Mouse (Mus musculus) heart, embryonic 12.5 days (tissue): ENCODE measurements around the gene Nrf1. TPM values are rescaled to one million over a fixed set of nuclear protein-coding genes. Genes with fewer than 3 reads are reported as not detected.
A peak's percentile ranks its signal among the peaks of the same experiment; 100 is the strongest.

Source experiments
- ATAC-seq: fragments of 200-750 bp; cut with Nextera tagmentation; 2 replicates; pipeline ENCODE4 v1.8.0; 2017; ENCODE audit warnings: moderate TSS enrichment, moderate library complexity; ENCODE audit not compliant: insufficient number of reproducible peaks, low FRiP score
- H3K27ac ChIP-seq: fragments of 300-500 bp; sonication (generic); 2 replicates; pipeline ENCODE4 v1.5.1; 2016; ENCODE audit warnings: mild to moderate bottlenecking, moderate library complexity; ENCODE audit not compliant: poor library complexity, severe bottlenecking
- H3K27me3 ChIP-seq: fragments of 300-500 bp; sonication (generic); replicated peaks from 2 replicates; pipeline ENCODE4 v1.6.1; 2016; ENCODE audit warnings: mild to moderate bottlenecking, moderate library complexity
- H3K36me3 ChIP-seq: fragments of 300-500 bp; sonication (generic); 2 replicates; pipeline ENCODE4 v1.6.1; 2016; ENCODE audit warnings: mild to moderate bottlenecking, moderate library complexity
- H3K4me1 ChIP-seq: fragments of 300-500 bp; sonication (generic); replicated peaks from 2 replicates; pipeline ENCODE4 v1.6.1; 2016; ENCODE audit warnings: mild to moderate bottlenecking
- H3K4me2 ChIP-seq: fragments of 300-500 bp; sonication (generic); 2 replicates; pipeline ENCODE4 v1.6.1; 2016; ENCODE audit warnings: mild to moderate bottlenecking, moderate library complexity
- H3K4me3 ChIP-seq: fragments of 300-500 bp; sonication (generic); 2 replicates; pipeline ENCODE4 v1.5.1; 2016; ENCODE audit warnings: mild to moderate bottlenecking
- H3K9ac ChIP-seq: fragments of 300-500 bp; sonication (generic); 2 replicates; pipeline ENCODE4 v1.6.1; 2016; ENCODE audit warnings: mild to moderate bottlenecking, moderate library complexity
- H3K9me3 ChIP-seq: fragments of 300-500 bp; sonication (generic); replicated peaks from 2 replicates; pipeline ENCODE4 v1.6.1; 2016; ENCODE audit warnings: mild to moderate bottlenecking, moderate library complexity
- WGBS: fragments of 180-500 bp; shearing (Covaris S2); methylation state at CpG from one replicate; pipeline ENCODE4 v1.1.7; 2016; 5-methylcytosine and 5-hydroxymethylcytosine counted together
- polyA plus RNA-seq: library from polyadenylated mRNA; unstranded; fragments of >200 nt; fragmentation: Nextera tagmentation; extraction: Ambion mirVana; gene quantifications from 2 replicates; pipeline ENCODE4 v1.2.1, GENCODE M21; 2016

The Nrf1 gene
- polyA plus RNA-seq, 1 experiment from 2014 or later = 35.0 TPM

DNA sequence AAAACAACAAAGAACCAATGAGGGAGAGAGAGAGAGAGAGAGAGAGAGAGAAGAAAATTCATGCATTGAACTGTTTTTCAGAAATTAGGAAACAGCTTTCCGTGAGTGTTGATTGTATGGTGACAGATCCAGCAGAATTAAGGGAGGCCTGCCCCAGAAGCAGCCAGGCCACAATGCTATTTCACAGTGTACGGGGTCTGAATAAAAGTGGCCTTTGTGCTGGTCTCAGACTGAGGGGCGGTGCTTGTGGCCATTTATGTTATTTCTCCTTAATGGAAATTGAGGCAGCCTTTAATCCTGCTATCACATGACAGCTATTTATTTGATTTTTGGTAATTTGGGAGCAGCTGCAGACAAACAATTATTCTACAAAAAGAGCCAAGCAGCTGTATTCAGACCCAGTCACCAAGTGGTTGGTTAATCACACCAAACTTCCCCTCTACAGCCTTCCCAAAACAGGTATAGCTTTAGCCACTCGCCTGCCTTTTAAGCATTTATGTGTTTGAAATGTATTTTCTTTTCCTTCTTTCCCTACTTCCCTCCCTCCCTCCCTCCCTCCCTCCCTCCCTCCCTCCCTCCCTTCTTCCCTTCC, 31.2 kb downstream of the Nrf1 start:
- WGBS = 76% methylated on average over 4 of the region's 4 CpGs
- Histone ChIP-seq H3K4me2 (no peak overlapping the region), H3K4me1 (peaks cover 37% of the 10 kb centered on the region), H3K27ac (peak overlapping the region; percentile 22), H3K9ac (no peak overlapping the region; the same call in 1 of the 2 replicates), H3K27me3 (no peaks in the 10 kb centered on the region), H3K36me3 (no peaks in the 10 kb centered on the region), H3K9me3 (no peaks in the 10 kb centered on the region), H3K4me3 (no peak overlapping the region)
- no peak for ATAC-seq

DNA sequence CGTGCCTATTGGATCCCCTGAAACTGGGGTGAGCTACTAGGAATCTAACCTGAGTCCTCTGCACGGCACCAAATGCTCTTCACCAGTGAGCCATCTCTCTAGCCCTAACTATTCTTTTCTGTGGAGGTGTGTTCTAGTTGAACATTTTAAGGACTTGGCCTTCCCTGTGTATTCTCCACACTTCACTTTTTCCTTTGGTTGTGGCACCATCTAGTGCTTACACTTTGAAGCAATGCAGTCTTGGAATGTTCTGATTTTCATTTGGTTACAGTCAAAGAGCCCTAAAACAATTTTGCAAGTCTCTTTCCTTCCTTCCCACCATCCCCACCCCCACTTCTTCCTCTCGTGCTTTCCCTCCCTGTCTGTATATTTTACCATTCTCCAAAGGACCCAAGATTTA, 33.6 kb downstream of the Nrf1 start:
- H3K4me3 ChIP-seq = no peak overlapping the region
- H3K9me3 ChIP-seq = no peaks in the 10 kb centered on the region
- H3K9ac ChIP-seq = no peak overlapping the region
- 82% methylated on average over 3 of the region's 3 CpGs for WGBS
- H3K36me3 ChIP-seq = no peaks in the 10 kb centered on the region
- no peak overlapping the region for H3K27ac ChIP-seq
- ATAC-seq = no peak
- H3K27me3 ChIP-seq = no peaks in the 10 kb centered on the region
- H3K4me2 ChIP-seq = no peak overlapping the region
- H3K4me1 ChIP-seq = peaks cover 24% of the 10 kb centered on the region

DNA sequence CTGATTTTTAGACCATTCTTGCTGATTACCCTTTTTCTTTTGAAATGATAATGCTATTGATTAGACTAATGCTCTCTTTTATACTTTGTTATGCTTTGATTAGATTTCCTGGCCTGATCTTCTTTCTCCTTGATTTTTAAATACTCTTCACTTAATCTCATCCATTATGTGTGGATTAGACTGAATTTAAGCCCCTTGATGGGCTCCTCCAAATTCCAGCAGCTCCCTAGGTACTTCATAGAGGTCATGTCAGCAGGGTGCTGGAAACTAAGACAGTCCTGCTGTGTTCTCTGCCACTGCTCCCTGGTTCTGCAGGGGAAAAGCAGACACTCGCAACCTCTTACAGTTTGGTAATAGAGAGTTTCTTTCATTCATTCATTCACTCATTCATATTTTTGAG, 35.5 kb downstream of the Nrf1 start:
- H3K4me1 ChIP-seq = peaks cover 23% of the 10 kb centered on the region
- no peak overlapping the region for H3K4me3 ChIP-seq
- no peak overlapping the region for H3K9ac ChIP-seq
- no peaks in the 10 kb centered on the region for H3K36me3 ChIP-seq
- 85% methylated on average over 1 of the region's 1 CpGs for WGBS
- H3K27ac ChIP-seq = no peak overlapping the region
- no peak overlapping the region for H3K4me2 ChIP-seq
- H3K27me3 ChIP-seq = no peaks in the 10 kb centered on the region
- H3K9me3 ChIP-seq = no peaks in the 10 kb centered on the region
- no peak for ATAC-seq

DNA sequence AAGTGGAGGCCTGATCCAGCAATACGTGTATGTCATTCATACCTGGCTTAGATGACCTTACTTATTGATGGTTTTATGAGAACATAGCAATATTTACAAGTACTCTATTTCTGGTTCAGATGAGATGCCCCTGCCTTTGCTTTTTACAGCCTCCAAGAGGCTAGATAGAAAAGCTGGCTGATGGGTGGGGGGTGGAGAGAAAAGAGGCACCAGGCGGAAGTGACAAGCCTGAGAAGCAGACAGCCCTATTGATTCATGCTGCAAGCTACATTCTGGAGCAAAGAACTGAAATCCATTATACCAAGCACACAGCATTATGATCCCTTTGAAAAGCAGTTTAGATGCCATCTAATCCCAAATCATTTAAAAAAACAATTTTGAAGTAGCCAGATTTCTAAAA, 37.6 kb downstream of the Nrf1 start:
- Histone ChIP-seq H3K27me3 (no peaks in the 10 kb centered on the region), H3K4me1 (peaks cover 13% of the 10 kb centered on the region), H3K36me3 (peaks cover 13% of the 10 kb centered on the region), H3K27ac (no peak overlapping the region), H3K4me2 (no peak overlapping the region), H3K9ac (no peak overlapping the region), H3K9me3 (no peaks in the 10 kb centered on the region), H3K4me3 (no peak overlapping the region)
- no peak for ATAC-seq
- 65% methylated on average over 2 of the region's 2 CpGs for WGBS

DNA sequence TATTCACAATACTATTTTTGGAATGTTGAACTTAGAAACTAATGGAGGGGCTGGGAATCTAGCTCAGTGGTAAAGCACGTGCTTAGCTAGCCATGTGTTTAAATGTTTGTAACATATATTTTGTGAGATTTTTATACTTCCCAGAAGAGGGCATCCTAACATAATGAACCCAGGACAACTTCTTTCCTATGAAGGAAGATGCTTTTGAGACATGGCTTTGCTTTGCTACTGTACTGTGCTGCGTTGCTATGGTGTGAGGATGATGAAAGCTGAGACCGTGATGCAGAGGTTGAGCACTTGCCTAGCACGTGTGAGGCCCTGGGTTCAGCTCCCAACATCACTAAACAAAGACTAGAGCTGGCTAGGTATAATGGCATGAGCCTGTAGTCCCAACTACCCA, 43.4 kb downstream of the Nrf1 start:
- Histone ChIP-seq H3K4me2 (no peak overlapping the region), H3K4me3 (no peak overlapping the region), H3K27me3 (no peaks in the 10 kb centered on the region), H3K9ac (no peak overlapping the region), H3K9me3 (no peaks in the 10 kb centered on the region), H3K4me1 (peaks cover 4% of the 10 kb centered on the region), H3K36me3 (peaks cover 36% of the 10 kb centered on the region), H3K27ac (no peak overlapping the region)
- ATAC-seq = no peak
- WGBS = 65% methylated on average over 4 of the region's 4 CpGs

DNA sequence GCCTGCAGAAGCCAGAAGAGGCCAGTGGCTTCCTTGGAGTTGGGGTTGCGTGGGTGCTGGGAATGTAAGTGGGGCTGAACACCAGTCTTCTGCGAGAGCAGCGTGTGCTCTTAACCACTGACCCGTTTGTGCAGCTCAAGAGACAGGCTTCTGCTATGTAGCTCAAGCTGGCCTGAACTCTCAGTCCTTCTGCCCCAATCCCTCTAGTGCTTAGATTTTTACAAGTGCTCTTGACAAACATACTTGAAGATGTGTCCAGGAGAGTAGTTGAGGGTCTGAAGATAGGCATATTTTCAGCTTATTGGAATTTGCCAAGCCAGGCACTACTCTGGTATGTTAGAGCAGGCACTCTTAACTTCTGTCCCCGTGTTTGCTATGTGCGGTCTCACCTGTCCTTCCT, 45.0 kb downstream of the Nrf1 start:
- WGBS = 90% methylated on average over 6 of the region's 6 CpGs
- Histone ChIP-seq H3K4me3 (no peak overlapping the region), H3K4me2 (no peak overlapping the region), H3K9ac (no peak overlapping the region), H3K4me1 (peaks cover 4% of the 10 kb centered on the region), H3K9me3 (no peaks in the 10 kb centered on the region), H3K27me3 (no peaks in the 10 kb centered on the region), H3K36me3 (peaks cover 50% of the 10 kb centered on the region), H3K27ac (no peak overlapping the region)
- ATAC-seq = no peak

DNA sequence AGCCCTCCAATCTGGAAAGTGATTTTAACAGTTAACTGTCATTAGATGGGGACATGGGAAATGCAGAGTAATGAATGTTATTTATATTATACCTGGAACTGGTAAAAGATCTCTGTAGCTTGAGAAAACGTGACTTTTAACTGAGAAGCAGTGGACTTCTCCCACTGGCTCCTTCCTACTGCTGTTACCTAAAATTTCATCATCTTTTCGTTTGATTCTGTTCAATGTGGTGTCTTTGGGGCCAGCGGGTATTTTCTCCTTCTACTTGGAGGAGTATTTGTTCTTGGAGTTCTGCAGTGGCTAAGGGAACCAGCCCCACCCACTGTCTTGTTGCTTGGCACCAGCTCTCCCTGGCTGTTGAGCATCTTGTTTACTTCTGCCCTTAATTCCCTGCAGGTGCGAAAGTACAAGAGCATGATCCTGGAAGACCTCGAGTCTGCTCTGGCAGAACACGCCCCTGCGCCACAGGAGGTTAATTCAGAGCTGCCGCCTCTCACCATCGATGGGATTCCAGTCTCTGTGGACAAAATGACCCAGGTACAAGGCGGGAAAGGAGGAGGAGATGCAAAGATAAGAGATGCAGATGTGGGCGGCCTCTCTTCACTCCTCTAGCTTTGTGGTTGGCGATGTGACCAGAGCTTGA, 54.1 kb downstream of the Nrf1 start:
- H3K9ac ChIP-seq = no peak overlapping the region
- peaks cover 3% of the 10 kb centered on the region; the same call in 1 of the 2 replicates for H3K4me1 ChIP-seq
- no peaks in the 10 kb centered on the region for H3K27me3 ChIP-seq
- H3K4me2 ChIP-seq = no peak overlapping the region
- H3K27ac ChIP-seq = no peak overlapping the region
- no peak for ATAC-seq
- H3K36me3 ChIP-seq = peaks cover 62% of the 10 kb centered on the region
- whole genome bisulfite sequencing = 83% methylated on average over 12 of the region's 12 CpGs
- no peak overlapping the region for H3K4me3 ChIP-seq
- H3K9me3 ChIP-seq = no peaks in the 10 kb centered on the region

DNA sequence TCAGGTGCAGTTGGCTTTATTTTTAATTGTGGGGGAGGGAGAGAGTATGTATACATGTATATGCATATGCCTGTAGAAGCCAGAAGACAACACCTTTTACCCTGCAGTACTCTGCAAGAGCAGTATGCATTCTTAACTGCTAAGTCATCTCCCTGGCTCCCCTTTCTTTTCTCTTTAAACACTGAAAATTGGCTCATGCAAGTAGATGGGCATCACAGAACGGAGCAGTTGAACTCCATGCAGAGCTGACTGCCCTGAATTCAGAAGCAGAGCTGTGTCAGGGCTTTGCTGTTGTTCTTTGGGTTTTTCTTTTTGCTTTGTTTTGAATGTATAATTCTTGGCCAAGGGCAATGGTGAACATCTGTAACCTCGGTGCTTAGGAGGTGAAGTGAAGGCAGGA, 58.3 kb downstream of the Nrf1 start:
- Histone ChIP-seq H3K9me3 (no peaks in the 10 kb centered on the region), H3K9ac (no peak overlapping the region), H3K27me3 (no peaks in the 10 kb centered on the region), H3K4me1 (no peaks in the 10 kb centered on the region; the same call in 1 of the 2 replicates), H3K27ac (no peak overlapping the region), H3K4me2 (no peak overlapping the region), H3K4me3 (no peak overlapping the region), H3K36me3 (peaks cover 68% of the 10 kb centered on the region)
- ATAC-seq = no peak
- WGBS = 90% methylated on average over 2 of the region's 2 CpGs

DNA sequence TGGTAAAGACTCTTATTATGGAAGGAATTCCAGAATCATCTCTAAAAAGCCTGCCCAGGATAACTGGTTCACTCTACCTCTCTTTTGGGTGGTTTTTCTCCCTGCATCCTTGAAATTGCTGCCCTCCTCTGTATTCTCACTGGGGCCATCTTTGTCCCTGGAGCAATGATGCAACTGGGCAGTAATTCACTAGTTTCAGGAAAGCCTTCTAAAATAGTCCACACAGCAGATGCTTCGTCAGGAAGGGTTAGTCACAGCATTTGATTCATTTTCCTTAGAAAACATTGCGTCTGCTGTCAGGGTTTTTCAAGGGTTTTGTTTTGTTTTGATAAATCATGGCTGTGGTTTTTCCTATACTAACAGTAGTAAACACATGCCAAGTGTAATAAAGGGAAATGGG, 59.7 kb downstream of the Nrf1 start:
- Histone ChIP-seq H3K9ac (no peak overlapping the region), H3K4me1 (no peaks in the 10 kb centered on the region; the same call in 1 of the 2 replicates), H3K4me3 (no peak overlapping the region), H3K27me3 (no peaks in the 10 kb centered on the region), H3K27ac (no peak overlapping the region), H3K36me3 (peaks cover 66% of the 10 kb centered on the region), H3K4me2 (no peak overlapping the region), H3K9me3 (peaks cover 3% of the 10 kb centered on the region; the same call in 1 of the 2 replicates)
- WGBS = 67% methylated on average over 2 of the region's 2 CpGs
- ATAC-seq = no peak

DNA sequence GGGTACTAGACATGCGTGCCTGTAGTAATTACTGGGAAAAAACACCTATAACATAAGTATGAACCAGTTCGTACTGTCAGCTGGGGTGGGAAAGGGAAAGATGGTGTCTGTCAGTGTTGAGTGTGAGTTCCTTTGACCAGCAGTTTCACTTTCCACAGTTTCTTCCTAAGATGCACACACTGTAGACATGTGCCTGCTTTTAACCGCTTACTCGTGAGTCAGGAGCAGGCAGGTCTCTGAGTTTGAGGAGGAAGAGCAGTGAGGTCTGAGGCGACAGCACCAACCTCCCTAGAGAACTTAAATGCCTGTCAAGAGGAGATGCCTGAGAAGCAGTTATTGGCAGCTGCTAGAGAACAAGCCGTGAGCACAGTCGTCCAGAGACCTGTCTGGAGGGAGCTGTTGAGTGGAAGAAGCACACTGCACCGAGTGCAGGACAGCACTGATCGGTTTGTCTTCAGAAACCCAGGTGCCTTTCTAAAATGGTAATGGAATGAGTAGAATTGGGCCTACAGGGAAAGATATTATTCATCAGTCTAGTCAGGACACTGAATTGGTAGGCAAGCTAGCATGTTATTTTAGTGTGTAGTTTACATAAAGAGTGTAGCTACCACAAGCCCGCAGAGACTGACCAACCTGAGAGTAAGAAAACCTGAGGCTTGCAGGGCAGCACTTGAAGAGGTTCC, 62.2 kb downstream of the Nrf1 start:
- Histone ChIP-seq H3K9ac (no peak overlapping the region), H3K4me1 (no peaks in the 10 kb centered on the region; the same call in 1 of the 2 replicates), H3K4me2 (no peak overlapping the region), H3K27ac (no peak overlapping the region), H3K4me3 (no peak overlapping the region), H3K9me3 (peaks cover 4% of the 10 kb centered on the region; the same call in 1 of the 2 replicates), H3K36me3 (peaks cover 64% of the 10 kb centered on the region), H3K27me3 (no peaks in the 10 kb centered on the region)
- 86% methylated on average over 10 of the region's 10 CpGs for WGBS
- ATAC-seq = no peak

DNA sequence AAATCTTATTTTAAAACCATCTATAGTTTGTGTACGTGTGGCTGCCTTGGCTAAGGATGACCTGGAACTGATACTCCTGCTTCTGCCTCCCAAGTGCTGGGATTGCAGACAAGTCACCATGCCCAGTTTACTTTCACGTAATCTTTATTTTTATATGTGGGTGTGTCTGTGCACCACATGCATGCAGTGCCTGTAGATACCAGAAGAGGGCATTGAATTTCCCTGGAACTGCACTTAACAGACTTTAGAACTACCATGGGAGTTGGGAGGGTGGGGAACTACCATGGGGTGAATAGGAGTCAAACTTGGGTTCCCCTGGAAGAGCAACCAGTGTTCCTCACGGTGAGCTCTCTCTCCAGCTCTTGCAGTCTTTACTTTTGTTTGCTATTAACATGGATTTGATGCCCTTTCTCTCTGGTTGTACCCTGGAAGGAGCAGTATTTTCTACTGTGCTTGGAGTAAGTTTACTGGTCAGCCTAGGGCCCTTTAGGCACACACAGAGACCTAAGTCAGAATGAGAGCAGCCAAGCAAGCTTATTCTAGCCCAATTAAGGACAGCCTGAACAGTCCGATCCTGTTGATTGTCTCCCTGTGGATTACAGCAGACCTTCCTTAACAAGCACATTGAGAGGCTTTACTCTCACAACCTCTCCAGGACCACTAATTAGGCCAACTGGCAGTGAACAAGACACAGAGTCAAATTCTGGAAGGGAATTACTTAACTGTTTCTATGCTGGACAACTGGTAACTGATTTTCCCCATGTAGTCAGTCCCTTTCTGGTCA, 64.8 kb downstream of the Nrf1 start:
- no peak for ATAC-seq
- WGBS = 97% methylated on average over 4 of the region's 4 CpGs
- Histone ChIP-seq H3K9ac (no peak overlapping the region), H3K27me3 (no peaks in the 10 kb centered on the region), H3K4me3 (no peak overlapping the region), H3K36me3 (peaks cover 69% of the 10 kb centered on the region), H3K4me1 (no peaks in the 10 kb centered on the region; the same call in 1 of the 2 replicates), H3K9me3 (peaks cover 4% of the 10 kb centered on the region; the same call in 1 of the 2 replicates), H3K4me2 (no peak overlapping the region), H3K27ac (no peak overlapping the region)
